Comparison of ENCODE assay signal across 7 mouse cellular contexts in the genomic region with DNA sequence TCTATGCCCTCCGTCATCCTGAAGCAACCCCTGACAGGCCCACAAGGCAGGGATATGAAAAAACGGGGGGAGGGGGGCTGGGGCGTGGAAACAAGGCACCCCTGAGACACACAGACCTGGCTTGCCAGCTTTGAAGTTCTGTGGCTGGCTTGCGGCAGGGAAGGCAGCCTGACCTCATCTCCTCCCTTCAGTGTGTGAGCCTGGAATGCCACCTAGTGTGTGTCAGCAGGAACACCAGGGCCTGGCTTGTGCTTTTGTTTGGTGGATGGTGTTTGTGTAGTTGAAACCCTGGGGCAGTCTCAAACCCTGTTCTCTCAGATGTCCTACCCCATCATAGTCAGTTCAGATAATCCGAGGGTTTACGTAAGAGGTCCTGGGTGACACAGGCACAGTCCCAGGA.
DNase-seq lines count a peak whose midpoint lies in the region; ATAC-seq and TF ChIP-seq lines count a peak whose summit lies in the region.

No protein-coding gene starts in this region.

- no peak overlapping the region for H3K4me3 ChIP-seq in midbrain, embryonic 13.5 days (replicated peaks)
- no peak overlapping the region for H3K4me3 ChIP-seq in stomach, postnatal 0 days (ENCODE audit: low read depth, low read length)

- H3K36me3 ChIP-seq in midbrain, embryonic 13.5 days, result no peaks in the 10 kb centered on the region
- H3K36me3 ChIP-seq in stomach, postnatal 0 days (ENCODE audit: control insufficient read depth, insufficient read depth, low read length), result no peaks in the 10 kb centered on the region

- peak; percentile 97 for TF ChIP-seq CTCF in stomach, postnatal 0 days (IDR thresholded peaks at IDR 0.05; ENCODE audit: low read depth)

- no peak overlapping the region; the same call in 1 of the 2 replicates for H3K9ac ChIP-seq in midbrain, embryonic 13.5 days (replicated peaks)
- H3K9ac ChIP-seq in stomach, postnatal 0 days (ENCODE audit: low read length), result no peak overlapping the region

- no peaks in the 10 kb centered on the region for H3K9me3 ChIP-seq in midbrain, embryonic 13.5 days
- no peaks in the 10 kb centered on the region for H3K9me3 ChIP-seq in stomach, postnatal 0 days (ENCODE audit: control insufficient read depth, low read length)

- TF ChIP-seq EP300 in stomach, postnatal 0 days (optimal IDR thresholded peaks at IDR 0.05), result no peak

- WGBS in midbrain, embryonic 13.5 days, result 23% methylated on average over 6 of the region's 6 CpGs
- WGBS in stomach, postnatal 0 days, result 20% methylated on average over 6 of the region's 6 CpGs

- peak; percentile 91 for ATAC-seq in midbrain, embryonic 13.5 days
- ATAC-seq in stomach, postnatal 0 days (ENCODE audit: low FRiP score, low TSS enrichment), result peak; percentile 90

- peak; percentile 20 for DNase-seq in WW6 (ENCODE audit: low read depth, low spot score)
- peak; percentile 57 to 76 for DNase-seq in cerebellum, postnatal 25 days
- peak; percentile 33 for DNase-seq in gastrocnemius, adult 18-20 months (ENCODE audit: low spot score)
- DNase-seq in induced T-regulatory cell, adult 2 months (ENCODE audit: low read depth), result peak; percentile 46
- peak; percentile 34 to 49 for DNase-seq in left cerebral cortex, adult 8-10 months (ENCODE audit: low spot score in 2 of 2)
- peak; percentile 76 for DNase-seq in stomach, postnatal 0 days (ENCODE audit: low spot score)

- no peak overlapping the region for H3K27ac ChIP-seq in midbrain, embryonic 13.5 days
- H3K27ac ChIP-seq in stomach, postnatal 0 days (replicated peaks), result no peak overlapping the region

- H3K4me2 ChIP-seq in midbrain, embryonic 13.5 days (replicated peaks), result no peak overlapping the region
- no peak overlapping the region for H3K4me2 ChIP-seq in stomach, postnatal 0 days (replicated peaks; ENCODE audit: low read depth)

- peaks cover 12% of the 10 kb centered on the region; the same call in 1 of the 2 replicates for H3K27me3 ChIP-seq in midbrain, embryonic 13.5 days
- H3K27me3 ChIP-seq in stomach, postnatal 0 days (ENCODE audit: control insufficient read depth, insufficient read depth, low read length), result no peaks in the 10 kb centered on the region

- H3K4me1 ChIP-seq in midbrain, embryonic 13.5 days (replicated peaks), result peaks cover 12% of the 10 kb centered on the region; the same call in 1 of the 2 replicates
- H3K4me1 ChIP-seq in stomach, postnatal 0 days (replicated peaks; ENCODE audit: control insufficient read depth, insufficient read depth), result no peaks in the 10 kb centered on the region

Comparison
In these comparisons a context has a peak if more than half of its experiments do, and no peak if none do; other contexts are left out.
1. DNase-seq: peak in every context shown above with its lines; median percentile 76 in stomach, postnatal 0 days; 66 in cerebellum, postnatal 25 days; 46 in induced T-regulatory cell, adult 2 months; 42 in left cerebral cortex, adult 8-10 months; 33 in gastrocnemius, adult 18-20 months; 20 in WW6.